In the genomic region with DNA sequence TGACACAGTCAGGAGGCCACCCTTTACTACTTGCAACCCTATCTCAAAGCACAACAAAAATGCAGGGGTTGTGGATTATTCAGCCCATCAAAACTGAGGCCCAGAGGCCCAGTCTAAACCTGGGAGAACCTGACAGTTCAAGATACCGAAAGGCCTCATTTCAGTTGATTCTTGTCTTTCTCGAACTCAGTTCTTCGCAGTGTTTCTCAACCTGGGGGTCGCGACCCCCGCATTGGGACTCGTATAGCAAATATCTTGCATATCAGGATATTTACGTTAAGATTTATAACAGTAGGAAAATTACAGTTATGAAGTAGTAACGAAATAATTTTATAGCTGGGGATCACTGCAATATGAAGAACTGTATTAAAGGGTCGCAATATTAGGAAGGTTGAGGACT, we compare ENCODE assay signal across 8 mouse cellular contexts. TPM values are rescaled to one million over a fixed set of nuclear protein-coding genes. Genes with fewer than 3 reads are reported as not detected.
DNase-seq lines count a peak whose midpoint lies in the region; ATAC-seq and TF ChIP-seq lines count a peak whose summit lies in the region.

No protein-coding gene starts in this region.

- no peaks in the 10 kb centered on the region for H3K27me3 ChIP-seq in lung, postnatal 0 days (replicated peaks; ENCODE audit: insufficient read depth, low read length)
- no peaks in the 10 kb centered on the region for H3K27me3 ChIP-seq in embryonic facial prominence, embryonic 10.5 days (replicated peaks; ENCODE audit: low read depth, poor library complexity, severe bottlenecking)
- H3K27me3 ChIP-seq in intestine, embryonic 16.5 days (replicated peaks; ENCODE audit: control insufficient read depth, insufficient read depth, low read length) = no peaks in the 10 kb centered on the region
- no peaks in the 10 kb centered on the region for H3K27me3 ChIP-seq in neural tube, embryonic 14.5 days (ENCODE audit: control insufficient read depth, insufficient read depth, low read length)

- no peak for DNase-seq in lung, postnatal 0 days (ENCODE audit: low spot score)
- no peak for DNase-seq in lung, postnatal 25 days (ENCODE audit: low spot score)
- peak; percentile 66 for DNase-seq in embryonic facial prominence, embryonic 10.5 days (ENCODE audit: low spot score)
- DNase-seq in cerebellum, postnatal 4 days (ENCODE audit: low spot score in 2 of 2) = no peak
- DNase-seq in gastrocnemius, postnatal 10 days = no peak

- no peaks in the 10 kb centered on the region for H3K36me3 ChIP-seq in lung, postnatal 0 days (ENCODE audit: insufficient read depth, low read length)
- no peaks in the 10 kb centered on the region for H3K36me3 ChIP-seq in embryonic facial prominence, embryonic 10.5 days (replicated peaks)
- no peaks in the 10 kb centered on the region for H3K36me3 ChIP-seq in intestine, embryonic 16.5 days (ENCODE audit: control insufficient read depth, insufficient read depth, low read length)
- H3K36me3 ChIP-seq in neural tube, embryonic 14.5 days (ENCODE audit: control insufficient read depth, insufficient read depth, low read length) = no peaks in the 10 kb centered on the region

- peak overlapping the region; percentile 53 for H3K4me2 ChIP-seq in lung, postnatal 0 days (replicated peaks; ENCODE audit: low read depth, low read length)
- peak overlapping the region; percentile 47 for H3K4me2 ChIP-seq in intestine, embryonic 16.5 days (ENCODE audit: low read depth, low read length)
- peak overlapping the region; percentile 48 for H3K4me2 ChIP-seq in neural tube, embryonic 14.5 days (ENCODE audit: low read depth, low read length)

- H3K9ac ChIP-seq in lung, postnatal 0 days (replicated peaks; ENCODE audit: low read depth) = no peak overlapping the region
- peak overlapping the region; percentile 37; the same call in 1 of the 2 replicates for H3K9ac ChIP-seq in intestine, embryonic 16.5 days (ENCODE audit: low read depth, low read length)
- H3K9ac ChIP-seq in neural tube, embryonic 14.5 days (replicated peaks; ENCODE audit: low read depth, low read length) = no peak overlapping the region

- TF ChIP-seq EP300 in lung, postnatal 0 days (IDR thresholded peaks at IDR 0.05) = no peak

- H3K9me3 ChIP-seq in lung, postnatal 0 days (ENCODE audit: low read length) = no peaks in the 10 kb centered on the region
- no peaks in the 10 kb centered on the region for H3K9me3 ChIP-seq in embryonic facial prominence, embryonic 10.5 days
- no peaks in the 10 kb centered on the region for H3K9me3 ChIP-seq in intestine, embryonic 16.5 days (ENCODE audit: control insufficient read depth, low read length)
- H3K9me3 ChIP-seq in neural tube, embryonic 14.5 days (ENCODE audit: control insufficient read depth, low read length) = no peaks in the 10 kb centered on the region

- peak overlapping the region; percentile 28 for H3K4me3 ChIP-seq in lung, postnatal 0 days (ENCODE audit: low read depth, low read length)
- H3K4me3 ChIP-seq in embryonic facial prominence, embryonic 10.5 days = peak overlapping the region; percentile 57
- H3K4me3 ChIP-seq in intestine, embryonic 16.5 days (ENCODE audit: low read length) = peak overlapping the region; percentile 39
- peak overlapping the region; percentile 39 for H3K4me3 ChIP-seq in neural tube, embryonic 14.5 days (ENCODE audit: low read depth, low read length)

- H3K4me1 ChIP-seq in lung, postnatal 0 days (ENCODE audit: insufficient read depth, low read depth, low read length) = no peaks in the 10 kb centered on the region
- H3K4me1 ChIP-seq in embryonic facial prominence, embryonic 10.5 days = peaks cover 29% of the 10 kb centered on the region
- H3K4me1 ChIP-seq in intestine, embryonic 16.5 days (ENCODE audit: control insufficient read depth, insufficient read depth, low read length) = 0 out of 2 replicates have a peak, but pooled peaks cover 5% of the 10 kb centered on the region
- H3K4me1 ChIP-seq in neural tube, embryonic 14.5 days (ENCODE audit: control insufficient read depth, insufficient read depth, low read length) = 0 out of 2 replicates have a peak, but pooled peaks cover 8% of the 10 kb centered on the region

- TF ChIP-seq CTCF in lung, postnatal 0 days (IDR thresholded peaks at IDR 0.05) = no peak

- 4% methylated on average over 10 of the region's 10 CpGs for WGBS in lung, postnatal 0 days
- WGBS in embryonic facial prominence, embryonic 10.5 days = under 1% methylated on average over 10 of the region's 10 CpGs
- WGBS in intestine, embryonic 16.5 days = 3% methylated on average over 10 of the region's 10 CpGs
- WGBS in neural tube, embryonic 14.5 days = 3% methylated on average over 10 of the region's 10 CpGs

- ATAC-seq in lung, postnatal 0 days = no peak
- no peak for ATAC-seq in intestine, embryonic 16.5 days
- ATAC-seq in neural tube, embryonic 14.5 days (ENCODE audit: low read depth) = no peak
- no peak for ATAC-seq in granulocyte monocyte progenitor cell, adult 5-6 weeks (replicated peaks; ENCODE audit: poor library complexity, severe bottlenecking)

- H3K27ac ChIP-seq in lung, postnatal 0 days (ENCODE audit: low read length) = no peak overlapping the region
- 0 out of 2 replicates have a peak overlapping the region, but pooled peaks have one; percentile 83 for H3K27ac ChIP-seq in embryonic facial prominence, embryonic 10.5 days (replicated peaks)
- no peak overlapping the region for H3K27ac ChIP-seq in intestine, embryonic 16.5 days (ENCODE audit: low read length)
- no peak overlapping the region for H3K27ac ChIP-seq in neural tube, embryonic 14.5 days (ENCODE audit: low read depth, low read length)

RNA-seq across cellular contexts. Expression of a gene that starts 4.9 kb away (rescaled TPM):
- polyA plus RNA-seq in lung, postnatal 0 days (2015; fragmentation: Nextera tagmentation; extraction: Ambion mirVana) = 5.5 and 7.0 TPM in 2 replicates
- polyA plus RNA-seq in embryonic facial prominence, embryonic 10.5 days (2016; fragmentation: Nextera tagmentation; extraction: Ambion mirVana) = 2.7 and 3.0 TPM in 2 replicates
- polyA plus RNA-seq in intestine, embryonic 16.5 days (2015; fragmentation: Nextera tagmentation; extraction: Ambion mirVana) = 3.5 and 3.7 TPM in 2 replicates
- 1.7 and 2.1 TPM in 2 replicates for polyA plus RNA-seq in neural tube, embryonic 14.5 days (2014; fragmentation: Nextera tagmentation; extraction: Ambion mirVana)
- total RNA-seq in granulocyte monocyte progenitor cell, adult 5-6 weeks (2014; fragmentation: Nextera tagmentation) = 19.7 and 101 TPM in 2 replicates
- 1,184 and 1,507 TPM in 2 replicates for total RNA-seq in granulocyte monocyte progenitor cell, adult 5-6 weeks (2017)
- 100 to 1,000 TPM; 473 to 507 TPM for total RNA-seq in gastrocnemius, postnatal 10 days (2021)

RNA-seq across cellular contexts. Expression of a gene that starts 7.8 kb away (rescaled TPM):
- 1.3 and 1.7 TPM in 2 replicates for polyA plus RNA-seq in lung, postnatal 0 days (2015; fragmentation: Nextera tagmentation; extraction: Ambion mirVana)
- polyA plus RNA-seq in embryonic facial prominence, embryonic 10.5 days (2016; fragmentation: Nextera tagmentation; extraction: Ambion mirVana) = 4.8 and 5.5 TPM in 2 replicates
- 2.5 and 3.6 TPM in 2 replicates for polyA plus RNA-seq in intestine, embryonic 16.5 days (2015; fragmentation: Nextera tagmentation; extraction: Ambion mirVana)
- polyA plus RNA-seq in neural tube, embryonic 14.5 days (2014; fragmentation: Nextera tagmentation; extraction: Ambion mirVana) = not detected in 2 replicates
- total RNA-seq in granulocyte monocyte progenitor cell, adult 5-6 weeks (2014; fragmentation: Nextera tagmentation) = 23.5 TPM in 1 of 2 replicates, not detected in the other
- 2,010 and 2,453 TPM in 2 replicates for total RNA-seq in granulocyte monocyte progenitor cell, adult 5-6 weeks (2017)
- 100 to 1,000 TPM; 189 to 190 TPM for total RNA-seq in gastrocnemius, postnatal 10 days (2021)

RNA-seq across cellular contexts. Expression of a gene that starts 9.3 kb away (rescaled TPM):
- polyA plus RNA-seq in lung, postnatal 0 days (2015; fragmentation: Nextera tagmentation; extraction: Ambion mirVana) = 0.30 and 0.80 TPM in 2 replicates
- 6.5 and 7.7 TPM in 2 replicates for polyA plus RNA-seq in embryonic facial prominence, embryonic 10.5 days (2016; fragmentation: Nextera tagmentation; extraction: Ambion mirVana)
- polyA plus RNA-seq in intestine, embryonic 16.5 days (2015; fragmentation: Nextera tagmentation; extraction: Ambion mirVana) = 2.6 and 3.7 TPM in 2 replicates
- 0.72 TPM in 1 of 2 replicates, not detected in the other for polyA plus RNA-seq in neural tube, embryonic 14.5 days (2014; fragmentation: Nextera tagmentation; extraction: Ambion mirVana)
- 60.4 and 108 TPM in 2 replicates for total RNA-seq in granulocyte monocyte progenitor cell, adult 5-6 weeks (2014; fragmentation: Nextera tagmentation)
- total RNA-seq in granulocyte monocyte progenitor cell, adult 5-6 weeks (2017) = 191 and 281 TPM in 2 replicates
- total RNA-seq in gastrocnemius, postnatal 10 days (2021) = 10 to 100 TPM; 58.4 to 59.9 TPM

RNA-seq across cellular contexts. Expression of a gene that starts 17.3 kb away (rescaled TPM):
- 0.12 TPM in 1 of 2 replicates, not detected in the other for polyA plus RNA-seq in lung, postnatal 0 days (2015; fragmentation: Nextera tagmentation; extraction: Ambion mirVana)
- polyA plus RNA-seq in embryonic facial prominence, embryonic 10.5 days (2016; fragmentation: Nextera tagmentation; extraction: Ambion mirVana) = 1.1 TPM in 2 replicates
- polyA plus RNA-seq in intestine, embryonic 16.5 days (2015; fragmentation: Nextera tagmentation; extraction: Ambion mirVana) = 0.65 and 0.94 TPM in 2 replicates
- polyA plus RNA-seq in neural tube, embryonic 14.5 days (2014; fragmentation: Nextera tagmentation; extraction: Ambion mirVana) = 0.33 TPM in 1 of 2 replicates, not detected in the other
- 17.1 and 20.3 TPM in 2 replicates for total RNA-seq in granulocyte monocyte progenitor cell, adult 5-6 weeks (2014; fragmentation: Nextera tagmentation)
- total RNA-seq in granulocyte monocyte progenitor cell, adult 5-6 weeks (2017) = 126 and 172 TPM in 2 replicates
- 10 to 100 TPM; 11.8 to 13.3 TPM for total RNA-seq in gastrocnemius, postnatal 10 days (2021)

RNA-seq across cellular contexts. Expression of a gene that starts 18.0 kb away (rescaled TPM):
- polyA plus RNA-seq in lung, postnatal 0 days (2015; fragmentation: Nextera tagmentation; extraction: Ambion mirVana) = 0.32 and 0.33 TPM in 2 replicates
- 0.97 and 1.2 TPM in 2 replicates for polyA plus RNA-seq in embryonic facial prominence, embryonic 10.5 days (2016; fragmentation: Nextera tagmentation; extraction: Ambion mirVana)
- 0.44 and 0.60 TPM in 2 replicates for polyA plus RNA-seq in intestine, embryonic 16.5 days (2015; fragmentation: Nextera tagmentation; extraction: Ambion mirVana)
- polyA plus RNA-seq in neural tube, embryonic 14.5 days (2014; fragmentation: Nextera tagmentation; extraction: Ambion mirVana) = 0.52 TPM in 1 of 2 replicates, not detected in the other
- total RNA-seq in granulocyte monocyte progenitor cell, adult 5-6 weeks (2014; fragmentation: Nextera tagmentation) = 4.9 and 8.2 TPM in 2 replicates
- 77.5 and 127 TPM in 2 replicates for total RNA-seq in granulocyte monocyte progenitor cell, adult 5-6 weeks (2017)
- 10 to 100 TPM; 53.8 to 66.7 TPM for total RNA-seq in gastrocnemius, postnatal 10 days (2021)
